Mouse (Mus musculus) heart, postnatal 0 days (tissue): ENCODE measurements around the gene Kcnq1. TPM values are rescaled to one million over a fixed set of nuclear protein-coding genes. Genes with fewer than 3 reads are reported as not detected.
A peak's percentile ranks its signal among the peaks of the same experiment; 100 is the strongest.

Experiments
- ATAC-seq: fragments of 200-750 bp; cut with Nextera tagmentation; 2 replicates; pipeline ENCODE4 v1.8.0; 2017; ENCODE audit warnings: low read depth, moderate number of reproducible peaks, moderate library complexity; ENCODE audit not compliant: insufficient read depth
- DNase-seq: peaks from one replicate; pipeline ENCODE4 v3.0.0-alpha.2; 2016; ENCODE audit warnings: low spot score
- H3K27ac ChIP-seq: fragments of 300-500 bp; sonication (generic); 2 replicates; pipeline ENCODE4 v1.5.1; 2014; ENCODE audit warnings: low read depth, mild to moderate bottlenecking
- H3K27me3 ChIP-seq: fragments of 300-500 bp; sonication (generic); 2 replicates; pipeline ENCODE4 v1.6.1; 2014; ENCODE audit warnings: low read length, mixed read lengths; ENCODE audit not compliant: control insufficient read depth, insufficient read depth
- H3K36me3 ChIP-seq: fragments of 300-500 bp; sonication (generic); replicated peaks from 2 replicates; pipeline ENCODE4 v1.6.1; 2014; ENCODE audit warnings: low read length, mixed read lengths; ENCODE audit not compliant: control insufficient read depth, insufficient read depth
- H3K4me1 ChIP-seq: fragments of 300-500 bp; sonication (generic); 2 replicates; pipeline ENCODE4 v1.6.1; 2014; ENCODE audit warnings: antibody characterized with exemption; ENCODE audit not compliant: control insufficient read depth, insufficient read depth
- H3K4me2 ChIP-seq: fragments of 300-500 bp; sonication (generic); 2 replicates; pipeline ENCODE4 v1.6.1; 2014; ENCODE audit warnings: low read depth, mild to moderate bottlenecking, low read length, moderate library complexity
- H3K4me3 ChIP-seq: fragments of 300-500 bp; sonication (generic); 2 replicates; pipeline ENCODE4 v1.5.1; 2014; ENCODE audit warnings: low read depth, low read length
- H3K9ac ChIP-seq: fragments of 300-500 bp; sonication (generic); replicated peaks from 2 replicates; pipeline ENCODE4 v1.6.1; 2014; ENCODE audit warnings: low read depth, low read length, mixed read lengths
- H3K9me3 ChIP-seq: fragments of 300-500 bp; sonication (generic); replicated peaks from 2 replicates; pipeline ENCODE4 v1.6.1; 2016; ENCODE audit warnings: low read length; ENCODE audit not compliant: control insufficient read depth
- CTCF ChIP-seq: IDR thresholded peaks from 2 replicates; pipeline ENCODE4 v1.5.1; 2016; ENCODE audit warnings: antibody characterized with exemption, control low read depth, low read depth
- EP300 ChIP-seq: IDR thresholded peaks from 2 replicates; pipeline ENCODE4 v1.6.1; 2016; ENCODE audit warnings: antibody characterized with exemption, low read depth
- WGBS: fragments of 180-500 bp; shearing (Covaris S2); extraction: QIAGEN DNeasy Blood & Tissue Kit; methylation state at CpG from one replicate; pipeline ENCODE4 v1.1.7; 2014; 5-methylcytosine and 5-hydroxymethylcytosine counted together
- polyA plus RNA-seq: library from polyadenylated mRNA; unstranded; fragments of >200 nt; fragmentation: Nextera tagmentation; extraction: Ambion mirVana; gene quantifications from 2 replicates; pipeline ENCODE4 v1.2.1, GENCODE M21; 2015
- total RNA-seq: library from RNA; depleted of rRNA; stranded (reverse); fragments of >200 nt; gene quantifications from 2 replicates; pipeline ENCODE4 v1.2.3, GENCODE M21; 2014; ENCODE audit warnings: low replicate concordance

Gene Kcnq1
- total and polyA plus RNA-seq, 2 experiments from 2014 or later = 37.2 to 75.9 TPM

DNA sequence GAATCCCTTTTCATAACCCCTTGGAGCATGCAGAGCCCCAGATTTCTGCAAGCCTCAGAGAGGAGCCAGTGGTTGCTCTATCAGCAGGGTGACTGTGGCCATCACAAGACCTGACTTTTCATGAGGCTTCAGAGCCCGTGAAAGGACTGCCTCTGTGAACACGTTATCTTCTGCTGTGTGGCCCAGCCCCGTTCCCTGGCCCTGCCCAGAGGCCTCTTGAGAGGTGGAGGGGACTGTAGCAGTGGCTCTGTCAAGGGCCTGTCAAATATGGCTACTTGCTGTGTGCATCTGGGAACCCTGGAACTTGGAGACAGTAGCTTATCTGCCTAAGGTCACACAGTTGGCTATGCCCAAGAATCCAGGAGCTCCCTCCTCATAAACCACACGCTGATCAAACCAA lies 5.6 kb downstream of the Kcnq1 start:
- 0 out of 2 replicates have a peak, but pooled peaks cover 4% of the 10 kb centered on the region for H3K27me3 ChIP-seq
- ATAC-seq = peak; percentile 68
- 0 out of 2 replicates have a peak overlapping the region, but pooled peaks have one; percentile 9 for H3K9ac ChIP-seq
- H3K4me1 ChIP-seq = peaks cover 50% of the 10 kb centered on the region
- TF ChIP-seq CTCF (no peak), EP300 (peak; percentile 36)
- peaks cover 3% of the 10 kb centered on the region; the same call in 1 of the 2 replicates for H3K9me3 ChIP-seq
- WGBS = 19% methylated on average over 4 of the region's 4 CpGs
- peak overlapping the region; percentile 96 for H3K27ac ChIP-seq
- DNase-seq = peak; percentile 79
- no peak overlapping the region for H3K4me3 ChIP-seq
- no peaks in the 10 kb centered on the region for H3K36me3 ChIP-seq
- peak overlapping the region; percentile 27 for H3K4me2 ChIP-seq

DNA sequence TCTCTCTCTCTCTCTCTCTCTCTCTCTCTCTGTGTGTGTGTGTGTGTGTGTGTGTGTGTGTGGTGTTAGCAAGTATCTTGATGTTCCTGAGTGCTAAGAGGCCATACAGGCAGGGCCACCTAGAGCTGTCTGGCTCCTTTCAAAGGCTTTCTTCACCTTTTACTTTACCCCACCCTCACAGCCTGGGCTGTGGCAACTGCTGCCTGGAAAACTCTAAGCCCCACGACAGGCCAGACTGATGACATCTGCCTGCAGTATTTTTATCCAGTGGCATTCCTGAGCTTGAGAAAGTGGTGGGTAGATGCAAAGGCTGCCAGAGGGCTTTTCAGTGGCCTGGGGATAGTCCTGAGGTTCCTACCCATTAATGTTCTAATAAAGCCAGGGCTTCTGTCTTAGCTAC lies 6.2 kb downstream of the Kcnq1 start:
- 10% methylated on average over 1 of the region's 1 CpGs for WGBS
- H3K4me2 ChIP-seq = peak overlapping the region; percentile 27; the same call in 1 of the 2 replicates

DNA sequence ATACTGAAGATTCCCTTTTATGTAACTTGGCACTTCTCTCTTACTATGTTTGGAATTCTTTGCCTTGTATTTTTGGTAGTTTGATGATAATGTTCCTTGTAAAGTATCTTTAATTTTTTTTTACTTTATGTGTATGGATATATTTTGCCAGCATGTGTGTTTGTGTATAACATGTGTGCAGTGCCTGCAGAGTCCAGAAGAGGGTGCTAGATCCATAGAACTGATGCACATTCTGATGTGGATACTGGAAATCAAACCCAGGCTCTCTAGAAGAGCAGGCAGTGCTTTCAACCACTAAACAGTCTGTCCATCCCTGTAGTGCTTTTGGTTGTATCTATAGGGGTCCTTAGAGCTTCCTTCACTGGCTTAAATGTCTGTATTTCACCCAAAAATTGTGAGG lies 8.6 kb downstream of the Kcnq1 start:
- Histone ChIP-seq H3K4me1 (peaks cover 54% of the 10 kb centered on the region), H3K36me3 (no peaks in the 10 kb centered on the region), H3K27me3 (no peaks in the 10 kb centered on the region), H3K9me3 (peaks cover 3% of the 10 kb centered on the region; the same call in 1 of the 2 replicates), H3K4me3 (no peak overlapping the region), H3K9ac (no peak overlapping the region), H3K4me2 (no peak overlapping the region), H3K27ac (no peak overlapping the region)
- no peak for ATAC-seq
- no peak for TF ChIP-seq EP300
- no peak for DNase-seq

More for the DNA sequence above, 6.2 kb downstream of the Kcnq1 start:
- peaks cover 50% of the 10 kb centered on the region for H3K4me1 ChIP-seq
- H3K9me3 ChIP-seq = peaks cover 3% of the 10 kb centered on the region; the same call in 1 of the 2 replicates
- H3K9ac ChIP-seq = no peak overlapping the region
- no peak overlapping the region for H3K4me3 ChIP-seq
- ATAC-seq = peak; percentile 87
- H3K27me3 ChIP-seq = no peaks in the 10 kb centered on the region
- DNase-seq = peak; percentile 90
- peak overlapping the region; percentile 96 for H3K27ac ChIP-seq
- no peaks in the 10 kb centered on the region for H3K36me3 ChIP-seq
- TF ChIP-seq CTCF (no peak), EP300 (no peak; the same call in 1 of the 2 replicates)

DNA sequence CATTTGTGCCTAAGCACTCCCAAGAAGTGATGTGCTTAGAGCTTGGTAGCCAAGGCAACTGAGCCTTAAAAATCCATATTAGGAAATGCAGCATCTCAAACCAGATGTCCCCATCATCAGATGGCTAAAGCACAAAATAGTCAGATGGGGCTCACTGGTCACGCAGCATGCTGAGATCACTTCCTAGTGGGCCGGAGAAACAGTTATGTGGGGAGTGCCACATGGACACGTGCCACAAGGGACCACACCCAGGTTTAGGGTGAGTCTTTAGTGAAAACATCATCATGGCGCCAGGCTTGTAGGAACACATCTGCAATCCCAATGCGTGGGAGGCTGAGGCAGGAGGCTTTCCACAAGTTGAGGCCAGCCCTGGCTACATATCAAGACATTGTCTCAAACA lies 10.4 kb downstream of the Kcnq1 start:
- Histone ChIP-seq H3K27ac (no peak overlapping the region), H3K4me3 (no peak overlapping the region), H3K9ac (no peak overlapping the region), H3K9me3 (peaks cover 3% of the 10 kb centered on the region; the same call in 1 of the 2 replicates), H3K4me1 (peaks cover 54% of the 10 kb centered on the region), H3K27me3 (no peaks in the 10 kb centered on the region), H3K36me3 (no peaks in the 10 kb centered on the region), H3K4me2 (no peak overlapping the region)
- 71% methylated on average over 5 of the region's 5 CpGs for WGBS
- DNase-seq (no peak), ATAC-seq (no peak)
- no peak for TF ChIP-seq CTCF
- no peak for TF ChIP-seq EP300

DNA sequence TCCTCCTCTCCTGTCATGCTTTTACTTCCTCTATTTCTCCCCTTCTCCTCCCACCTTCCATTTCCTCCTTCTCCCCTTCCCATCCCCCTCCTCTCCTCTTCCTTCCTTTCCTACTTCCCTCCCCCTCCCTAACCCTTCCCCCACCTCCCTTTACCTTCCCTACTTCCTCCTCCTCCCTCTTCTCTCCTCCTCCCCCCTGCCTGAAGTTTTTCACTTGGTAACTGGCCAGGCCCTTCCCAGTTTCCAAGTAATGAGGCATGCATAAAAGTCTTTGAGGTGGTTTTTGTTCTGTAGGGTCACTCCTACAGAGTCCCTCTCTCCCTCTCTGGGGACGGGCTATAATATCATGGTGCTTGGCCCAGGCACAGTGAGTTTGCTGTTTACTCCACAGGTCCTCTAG lies 13.2 kb downstream of the Kcnq1 start:
- Histone ChIP-seq H3K27me3 (no peaks in the 10 kb centered on the region), H3K4me3 (no peak overlapping the region), H3K9ac (0 out of 2 replicates have a peak overlapping the region, but pooled peaks have one; percentile 10), H3K4me2 (no peak overlapping the region), H3K9me3 (peaks cover 2% of the 10 kb centered on the region; the same call in 1 of the 2 replicates), H3K4me1 (peaks cover 66% of the 10 kb centered on the region), H3K27ac (peak overlapping the region; percentile 98), H3K36me3 (no peaks in the 10 kb centered on the region)
- WGBS = 7% methylated on average over 1 of the region's 1 CpGs
- ATAC-seq = no peak
- TF ChIP-seq EP300 (no peak), CTCF (no peak)
- DNase-seq = no peak

DNA sequence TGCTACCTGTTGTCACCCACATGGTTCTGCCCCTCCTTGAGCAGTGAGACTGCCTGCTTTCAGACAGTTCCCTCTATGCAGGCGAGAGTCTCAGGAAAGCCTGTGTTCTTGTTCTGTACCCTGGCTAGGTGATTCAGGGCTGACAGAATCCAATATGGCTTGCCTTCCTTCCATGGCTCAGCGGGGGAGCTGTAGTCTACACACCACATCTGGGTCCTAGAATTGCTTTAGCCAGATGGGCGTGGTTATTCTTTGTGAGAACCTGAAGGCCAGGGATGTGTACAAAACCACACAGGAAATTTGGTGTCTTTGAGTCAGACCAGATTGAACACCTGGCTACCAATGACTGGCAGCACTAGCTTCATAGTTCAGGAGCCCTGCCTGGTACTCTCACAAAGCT lies 13.7 kb downstream of the Kcnq1 start:
- H3K9me3 ChIP-seq = no peaks in the 10 kb centered on the region; the same call in 1 of the 2 replicates
- no peak overlapping the region for H3K4me3 ChIP-seq
- ATAC-seq = no peak
- H3K4me1 ChIP-seq = peaks cover 71% of the 10 kb centered on the region
- no peaks in the 10 kb centered on the region for H3K36me3 ChIP-seq
- no peak for DNase-seq
- TF ChIP-seq EP300 = no peak
- TF ChIP-seq CTCF = no peak
- H3K27me3 ChIP-seq = no peaks in the 10 kb centered on the region
- peak overlapping the region; percentile 98 for H3K27ac ChIP-seq
- H3K9ac ChIP-seq = 0 out of 2 replicates have a peak overlapping the region, but pooled peaks have one; percentile 10
- 70% methylated on average over 3 of the region's 3 CpGs for WGBS
- H3K4me2 ChIP-seq = no peak overlapping the region
